Mouse (Mus musculus) monocyte, adult 2 months (primary cell): ENCODE data around the gene Zc2hc1b.

Experiments used
- DNase-seq, 2 experiments: peaks; one replicate each; pipeline ENCODE4 v3.0.0; 2022; ENCODE audit warnings: low spot score in 2 of 2, low read depth in 1 of 2

The Zc2hc1b gene

DNA sequence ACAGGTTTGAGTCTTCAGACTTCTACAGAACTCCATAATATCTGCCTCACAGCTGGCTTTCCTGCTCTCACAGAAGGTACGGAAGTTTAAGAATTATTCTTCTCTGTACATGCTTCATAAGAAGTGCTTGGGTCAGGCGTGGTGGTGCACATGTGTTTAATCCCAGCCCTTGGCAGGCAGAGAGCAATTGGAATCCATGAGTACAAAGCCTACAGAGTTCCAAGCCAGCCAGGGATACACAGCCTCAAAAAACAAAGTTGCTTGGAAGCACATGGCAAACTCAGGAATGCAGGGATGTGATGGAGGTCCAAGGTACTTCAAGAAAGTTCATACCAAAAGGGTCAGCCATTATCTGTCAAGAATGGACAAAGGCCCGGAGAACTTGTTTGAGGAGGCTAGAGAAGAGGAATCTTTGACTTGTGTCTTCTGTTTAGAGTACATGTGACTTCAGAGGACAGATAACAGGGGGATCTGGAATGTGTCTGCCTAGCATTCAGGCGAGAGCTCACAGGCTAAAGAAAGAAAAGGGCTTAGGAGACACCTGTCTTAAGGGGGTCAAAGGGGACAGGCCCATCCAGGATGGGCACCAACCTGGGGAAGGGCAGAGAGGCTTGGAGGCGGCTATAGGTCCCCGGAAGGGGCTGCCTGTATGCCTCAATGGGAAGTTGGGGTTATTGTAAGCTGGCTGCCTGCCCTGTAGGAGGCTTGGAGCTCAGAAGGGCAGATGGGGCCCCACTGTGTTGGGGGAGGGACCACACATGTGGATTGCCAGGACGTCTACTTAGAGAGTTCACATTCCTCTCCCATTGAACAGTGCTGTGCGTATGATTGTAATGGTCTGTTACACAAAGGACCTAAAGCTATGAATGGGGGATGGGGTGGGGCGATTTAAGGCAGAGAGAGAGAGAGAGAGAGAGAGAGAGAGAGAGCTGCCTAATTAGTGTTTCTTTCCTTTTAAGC, 60.8 kb downstream of the Zc2hc1b start:
- no peak for DNase-seq

DNA sequence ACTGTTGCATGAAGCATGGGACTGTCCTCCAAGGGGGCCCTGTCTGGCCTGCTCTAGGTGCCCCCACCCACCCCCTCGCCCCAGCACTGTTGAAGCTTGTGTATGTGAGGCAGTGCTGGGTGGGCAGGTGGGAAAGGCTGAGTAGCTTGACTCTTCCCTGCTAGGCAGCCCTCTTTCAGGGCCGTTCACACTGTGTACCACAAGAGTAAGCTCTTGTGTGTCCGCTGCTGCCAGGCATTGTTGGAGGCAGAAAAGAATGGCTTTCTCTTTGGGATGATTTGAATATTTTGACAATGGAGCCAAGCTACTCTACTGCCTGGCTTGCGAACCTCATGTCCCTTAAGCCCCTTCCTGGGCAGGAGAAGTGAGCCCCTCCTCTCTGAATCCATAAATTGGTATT, 62.8 kb downstream of the Zc2hc1b start:
- DNase-seq = no peak

DNA sequence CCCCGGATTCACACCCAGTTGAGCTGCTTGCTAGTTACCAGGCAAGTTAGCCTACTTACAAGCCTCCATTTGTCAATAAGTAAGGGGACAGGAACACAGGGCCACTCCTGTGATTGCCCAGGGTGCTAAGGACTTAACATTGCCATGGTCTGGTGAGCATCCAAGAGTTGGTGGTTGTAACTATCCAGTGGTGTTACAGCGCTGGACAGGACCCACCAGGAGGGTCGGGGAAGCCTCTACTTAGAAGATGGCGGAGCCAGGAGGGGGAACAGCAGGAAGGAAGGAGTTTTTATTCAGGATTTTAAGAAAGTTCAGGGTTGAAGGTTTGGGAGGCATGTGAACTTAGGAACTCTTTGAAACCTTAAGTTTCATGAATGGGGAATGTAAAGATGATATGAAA, 64.2 kb downstream of the Zc2hc1b start:
- DNase-seq = no peak

DNA sequence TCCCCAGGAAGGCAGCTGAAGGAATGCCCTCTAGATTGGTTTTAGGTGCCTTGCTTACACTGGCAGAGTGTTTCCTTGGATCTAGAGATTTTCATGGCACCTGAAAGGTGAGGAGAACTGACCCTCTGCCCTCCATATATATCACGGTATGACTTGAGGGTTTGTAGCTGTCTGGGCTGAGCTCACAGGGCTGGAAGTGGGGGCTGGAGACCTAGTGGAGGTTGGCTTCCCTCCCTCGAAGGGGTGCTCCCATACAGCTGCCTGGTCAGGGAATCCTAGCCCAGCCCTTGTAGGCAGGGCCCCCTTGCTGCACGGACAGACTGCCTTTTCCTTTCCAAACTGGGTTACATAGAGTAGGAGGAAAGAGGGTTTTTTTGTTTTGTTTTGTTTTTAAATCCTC, 65.0 kb downstream of the Zc2hc1b start:
- no peak for DNase-seq

DNA sequence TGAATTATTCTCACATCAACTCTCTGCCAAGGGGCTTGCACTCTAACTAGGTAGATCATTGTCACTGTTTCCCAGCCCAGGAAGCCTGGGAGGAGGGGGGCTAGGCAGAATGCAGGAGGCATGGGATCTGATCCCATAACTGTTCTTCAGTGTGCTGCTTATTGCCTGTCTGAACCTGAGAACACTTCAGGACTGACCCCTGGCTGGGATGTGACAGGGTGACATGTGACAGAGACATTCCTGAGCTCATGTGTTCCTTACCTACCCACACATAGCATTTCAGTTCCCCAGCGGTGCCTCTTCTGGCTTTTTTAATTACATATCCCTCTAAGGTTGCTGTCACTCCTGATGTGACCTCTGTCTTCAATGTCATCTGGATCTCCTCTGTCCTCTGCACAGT, 68.0 kb downstream of the Zc2hc1b start:
- DNase-seq = no peak

DNA sequence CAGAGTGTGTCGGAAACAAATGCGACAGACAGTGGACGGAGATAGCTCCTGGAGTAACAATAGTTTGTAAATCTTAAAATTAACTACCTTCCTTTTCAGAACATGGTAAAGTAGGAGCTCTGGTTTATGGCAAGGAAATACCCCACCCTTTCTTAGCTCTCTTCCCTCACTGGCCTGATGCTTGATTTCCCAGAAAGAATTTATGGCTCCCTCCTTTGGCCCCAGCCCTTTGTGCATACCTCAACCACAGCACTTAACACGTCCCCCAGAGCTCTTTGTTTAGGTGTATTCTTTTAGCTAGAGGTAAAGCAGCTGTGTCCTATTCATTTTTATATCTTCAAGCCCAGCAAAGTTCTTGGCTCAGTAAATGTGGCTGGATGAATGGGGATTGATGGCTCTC, 69.0 kb downstream of the Zc2hc1b start:
- DNase-seq = no peak

DNA sequence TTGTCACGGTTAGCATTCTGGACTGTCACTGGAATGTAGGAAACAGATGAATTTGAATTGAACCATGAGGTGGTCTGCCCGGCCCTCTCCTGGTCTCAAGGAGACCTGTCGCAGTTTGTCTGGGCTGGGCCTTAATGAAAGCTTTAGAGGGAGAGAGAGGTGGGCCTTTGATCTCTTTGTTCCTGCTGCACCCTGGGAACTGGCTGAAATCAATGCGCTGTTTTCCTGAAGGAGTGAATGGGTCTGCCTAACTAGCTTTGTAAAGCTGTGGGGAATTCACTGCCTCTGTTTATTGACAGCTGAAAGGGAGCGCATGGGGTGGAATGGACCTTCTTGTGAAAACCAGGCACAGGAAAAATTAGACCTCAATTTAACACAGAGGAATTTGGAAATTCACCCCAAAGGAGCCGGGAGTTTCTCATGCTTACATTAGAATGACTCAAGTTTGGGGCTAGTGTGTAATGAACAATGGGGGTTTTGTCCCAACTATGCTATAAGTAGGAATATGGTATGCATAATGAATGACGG, 69.7 kb downstream of the Zc2hc1b start:
- no peak for DNase-seq

DNA sequence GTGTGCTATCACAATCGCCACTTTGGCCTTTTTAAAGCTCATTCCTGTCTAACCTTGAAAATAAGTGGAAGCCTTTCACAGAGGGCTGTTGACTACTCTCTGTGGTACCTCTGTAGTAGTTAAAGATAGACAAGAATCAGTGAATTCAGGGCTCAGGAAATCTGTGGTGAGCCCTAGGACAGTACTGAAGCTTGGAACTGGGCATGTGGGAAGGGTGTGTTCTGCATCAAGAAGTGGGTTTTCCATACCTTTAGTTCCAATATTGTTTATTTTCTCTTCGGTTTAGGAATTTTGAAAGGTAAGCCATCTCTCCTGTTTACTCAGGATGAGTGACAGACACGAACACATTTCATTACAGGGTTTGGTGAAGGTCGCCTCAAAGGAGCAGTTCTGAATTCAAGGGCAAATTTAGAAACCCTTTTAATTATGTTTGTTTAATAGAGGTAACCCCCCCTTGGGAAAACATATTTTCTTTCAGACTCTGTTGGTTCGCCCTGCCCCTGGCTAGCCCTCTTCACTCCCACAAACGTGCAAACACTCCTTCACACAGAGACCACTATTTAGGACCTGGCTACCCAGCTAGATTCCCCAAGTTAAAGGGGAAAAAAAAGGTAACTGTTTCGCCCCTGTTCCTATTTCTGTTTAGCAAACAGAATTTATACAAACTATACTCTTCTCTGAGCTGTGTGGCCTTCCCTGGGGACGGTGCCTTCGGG, 70.8 kb downstream of the Zc2hc1b start:
- DNase-seq = no peak

DNA sequence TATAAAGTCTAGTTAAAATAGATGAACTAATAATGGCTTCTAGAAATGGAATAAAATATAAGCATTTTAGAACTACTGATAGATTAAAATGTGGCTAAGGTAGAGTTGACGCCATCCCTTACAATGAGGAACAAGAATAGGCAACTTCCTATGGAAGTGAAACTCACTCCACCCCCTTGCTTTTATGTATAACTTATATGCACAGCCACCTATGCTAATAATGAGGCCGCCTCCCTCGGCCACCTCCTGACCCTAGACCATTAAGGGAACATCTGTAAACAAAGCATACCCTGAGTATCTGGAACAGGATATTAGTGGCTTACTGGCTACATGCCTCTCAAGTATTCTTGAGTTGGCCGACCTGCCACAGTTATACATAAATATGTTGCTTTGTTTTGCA, 74.0 kb downstream of the Zc2hc1b start:
- no peak for DNase-seq

DNA sequence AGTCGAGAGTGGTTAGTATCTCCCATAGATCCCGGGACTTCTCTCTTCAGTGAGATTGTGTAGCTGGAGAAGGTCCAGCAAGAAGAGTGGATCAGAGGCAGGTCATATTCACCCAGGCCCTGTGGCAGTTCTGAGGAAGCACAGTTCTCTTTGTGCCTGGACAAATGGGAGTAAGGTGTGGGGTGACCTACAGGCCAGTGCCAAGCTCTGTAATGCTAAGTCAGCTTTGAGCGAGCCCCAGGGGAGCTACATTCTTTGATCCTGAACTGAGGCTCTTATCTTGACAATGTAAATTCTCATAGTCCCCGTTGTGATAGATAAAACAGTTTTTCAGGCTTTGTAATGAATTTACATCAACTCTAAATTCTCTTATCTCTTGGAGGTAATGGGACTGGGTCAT, 75.5 kb downstream of the Zc2hc1b start:
- DNase-seq = no peak

DNA sequence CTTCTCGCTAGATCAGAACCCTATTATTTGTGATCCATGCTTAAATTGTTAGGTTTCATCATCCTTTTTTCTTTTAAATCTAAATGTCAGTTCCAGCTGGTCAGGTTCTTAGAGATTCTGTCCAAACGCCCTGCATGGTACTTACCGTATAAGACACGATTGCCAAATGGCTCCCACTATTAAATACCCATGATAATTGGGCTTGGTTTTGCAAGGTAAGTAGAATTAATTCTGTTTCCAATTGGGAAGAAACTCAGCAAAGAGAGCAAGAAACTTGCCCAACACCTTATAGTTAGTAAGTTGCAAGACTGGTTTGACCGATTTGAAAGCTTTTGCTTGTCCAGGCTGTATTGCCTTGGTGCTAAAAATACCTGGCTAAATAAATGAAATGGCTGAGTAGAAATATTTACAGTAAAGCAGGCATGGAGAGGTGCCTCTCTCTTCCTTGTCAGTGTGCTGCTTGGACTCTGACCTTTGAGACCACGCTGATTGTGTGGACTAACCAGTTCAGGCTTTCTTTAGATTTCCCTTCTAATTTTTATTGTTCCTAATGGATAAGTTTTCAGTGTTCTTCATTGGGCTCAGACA, 77.7 kb downstream of the Zc2hc1b start:
- no peak for DNase-seq
